Comparison of ENCODE assay signal across 24 mouse cellular contexts in genomic region chr8:111868664-111869063, GRCm38 (mm10). TPM values are rescaled to one million over a fixed set of nuclear protein-coding genes. Genes with fewer than 3 reads are reported as not detected.
DNase-seq lines count a peak whose midpoint lies in the region; ATAC-seq and TF ChIP-seq lines count a peak whose summit lies in the region.
"Had no signal": no experiment of that assay in that cellular context is flagged by ENCODE, and none has a peak within 500 bp of the region (broad histone marks: within the 10 kb centered on the region; RNA-seq: fewer than 3 reads in every experiment).

No protein-coding gene starts in this region.

- no peaks in the 10 kb centered on the region for H3K9me3 ChIP-seq in kidney, embryonic 14.5 days (ENCODE audit: control insufficient read depth, low read length)
- H3K9me3 ChIP-seq in kidney, embryonic 15.5 days (replicated peaks), result no peaks in the 10 kb centered on the region
- no peaks in the 10 kb centered on the region for H3K9me3 ChIP-seq in hindbrain, embryonic 11.5 days (ENCODE audit: control insufficient read depth, low read length)
- no peaks in the 10 kb centered on the region for H3K9me3 ChIP-seq in hindbrain, postnatal 0 days (ENCODE audit: low read length)
- H3K9me3 ChIP-seq: embryonic facial prominence, embryonic 12.5 days; forebrain, embryonic 13.5 days; forebrain, embryonic 15.5 days; G1E had no signal

- H3K27me3 ChIP-seq in kidney, embryonic 14.5 days (ENCODE audit: control insufficient read depth, insufficient read depth, low read length), result no peaks in the 10 kb centered on the region
- H3K27me3 ChIP-seq in kidney, embryonic 15.5 days, result no peaks in the 10 kb centered on the region
- no peaks in the 10 kb centered on the region for H3K27me3 ChIP-seq in hindbrain, embryonic 11.5 days (ENCODE audit: control insufficient read depth, insufficient read depth, low read length)
- H3K27me3 ChIP-seq in hindbrain, postnatal 0 days (ENCODE audit: insufficient read depth, low read length), result no peaks in the 10 kb centered on the region
- H3K27me3 ChIP-seq: embryonic facial prominence, embryonic 12.5 days; forebrain, embryonic 13.5 days; forebrain, embryonic 15.5 days; Patski had no signal

- no peak for ATAC-seq in kidney, embryonic 14.5 days (ENCODE audit: low FRiP score, low TSS enrichment)
- no peak for ATAC-seq in kidney, embryonic 15.5 days (replicated peaks; ENCODE audit: low FRiP score)
- no peak for ATAC-seq in hindbrain, embryonic 11.5 days (ENCODE audit: low FRiP score)
- ATAC-seq in hindbrain, postnatal 0 days, result no peak
- ATAC-seq: activated CD4-positive, CD25-positive, alpha-beta regulatory T cell, adult 4 months; forebrain, embryonic 13.5 days; forebrain, embryonic 15.5 days; forebrain, postnatal 0 days; Patski had no signal

- H3K4me2 ChIP-seq in kidney, embryonic 14.5 days (replicated peaks; ENCODE audit: low read depth, low read length), result no peak overlapping the region
- H3K4me2 ChIP-seq in kidney, embryonic 15.5 days, result no peak overlapping the region
- no peak overlapping the region for H3K4me2 ChIP-seq in hindbrain, embryonic 11.5 days (replicated peaks; ENCODE audit: low read depth, low read length)
- H3K4me2 ChIP-seq in hindbrain, postnatal 0 days (ENCODE audit: low read depth, low read length), result no peak overlapping the region
- H3K4me2 ChIP-seq: embryonic facial prominence, embryonic 12.5 days; forebrain, embryonic 13.5 days; forebrain, embryonic 15.5 days had no signal

- no peak for TF ChIP-seq CTCF in hindbrain, postnatal 0 days (IDR thresholded peaks at IDR 0.05; ENCODE audit: low read depth)

- DNase-seq in ES-CJ7 (ENCODE audit: low read depth, low spot score) (peak; percentile 88), R1 (ENCODE audit: low read depth, low spot score) (peak; percentile 70)
- no peak for DNase-seq in lung, postnatal 25 days (ENCODE audit: low spot score)
- DNase-seq in hindbrain, embryonic 11.5 days (ENCODE audit: low spot score), result no peak
- no peak for DNase-seq in hindbrain, postnatal 0 days (ENCODE audit: low spot score)
- DNase-seq: adrenal gland, adult 8-10 months; adrenal gland, postnatal 14 days; adrenal gland, postnatal 36 days; cerebellum, adult 11-12 months; cerebellum, adult 2 months; cerebellum, adult 9-10 months; cerebellum, postnatal 10 days; cerebellum, postnatal 25 days; forebrain, postnatal 0 days had no signal

- peak overlapping the region; percentile 24; the same call in 1 of the 2 replicates for H3K27ac ChIP-seq in kidney, embryonic 14.5 days (ENCODE audit: low read depth, low read length)
- H3K27ac ChIP-seq in kidney, embryonic 15.5 days, result no peak overlapping the region
- no peak overlapping the region for H3K27ac ChIP-seq in hindbrain, embryonic 11.5 days (ENCODE audit: low read depth, low read length)
- no peak overlapping the region for H3K27ac ChIP-seq in hindbrain, postnatal 0 days
- H3K27ac ChIP-seq: embryonic facial prominence, embryonic 12.5 days; forebrain, embryonic 13.5 days; forebrain, embryonic 15.5 days had no signal

- H3K4me1 ChIP-seq in kidney, embryonic 14.5 days (ENCODE audit: control insufficient read depth, insufficient read depth, low read length), result no peaks in the 10 kb centered on the region
- peaks cover 9% of the 10 kb centered on the region; the same call in 1 of the 2 replicates for H3K4me1 ChIP-seq in kidney, embryonic 15.5 days
- no peaks in the 10 kb centered on the region for H3K4me1 ChIP-seq in hindbrain, embryonic 11.5 days (replicated peaks; ENCODE audit: control insufficient read depth, insufficient read depth, low read length)
- no peaks in the 10 kb centered on the region for H3K4me1 ChIP-seq in hindbrain, postnatal 0 days (ENCODE audit: insufficient read depth, low read length)
- H3K4me1 ChIP-seq: embryonic facial prominence, embryonic 12.5 days; forebrain, embryonic 13.5 days; forebrain, embryonic 15.5 days had no signal

- H3K36me3 ChIP-seq in kidney, embryonic 14.5 days (ENCODE audit: control insufficient read depth, insufficient read depth, low read length), result no peaks in the 10 kb centered on the region; the same call in 1 of the 2 replicates
- H3K36me3 ChIP-seq in kidney, embryonic 15.5 days, result peaks cover 20% of the 10 kb centered on the region
- H3K36me3 ChIP-seq in hindbrain, embryonic 11.5 days (ENCODE audit: control insufficient read depth, insufficient read depth, low read length), result no peaks in the 10 kb centered on the region
- H3K36me3 ChIP-seq in hindbrain, postnatal 0 days (ENCODE audit: insufficient read depth, low read length), result no peaks in the 10 kb centered on the region
- H3K36me3 ChIP-seq: forebrain, embryonic 15.5 days had no signal

- H3K4me3 ChIP-seq in kidney, embryonic 14.5 days (ENCODE audit: low read length), result no peak overlapping the region
- no peak overlapping the region for H3K4me3 ChIP-seq in kidney, embryonic 15.5 days (replicated peaks)
- no peak overlapping the region for H3K4me3 ChIP-seq in hindbrain, embryonic 11.5 days (ENCODE audit: low read depth, low read length)
- no peak overlapping the region for H3K4me3 ChIP-seq in hindbrain, postnatal 0 days (ENCODE audit: low read length)
- H3K4me3 ChIP-seq: embryonic facial prominence, embryonic 12.5 days; forebrain, embryonic 13.5 days; forebrain, embryonic 15.5 days had no signal

- 35% methylated on average over 2 of the region's 2 CpGs for WGBS in kidney, embryonic 14.5 days
- 42% methylated on average over 2 of the region's 2 CpGs for WGBS in kidney, embryonic 15.5 days
- 59% methylated on average over 2 of the region's 2 CpGs for WGBS in hindbrain, embryonic 11.5 days
- 63% methylated on average over 2 of the region's 2 CpGs for WGBS in hindbrain, postnatal 0 days

- H3K9ac ChIP-seq in kidney, embryonic 14.5 days (ENCODE audit: low read depth, low read length), result no peak overlapping the region
- no peak overlapping the region for H3K9ac ChIP-seq in kidney, embryonic 15.5 days
- H3K9ac ChIP-seq in hindbrain, embryonic 11.5 days (ENCODE audit: low read depth, low read length), result no peak overlapping the region
- no peak overlapping the region for H3K9ac ChIP-seq in hindbrain, postnatal 0 days (replicated peaks; ENCODE audit: low read length)
- H3K9ac ChIP-seq: embryonic facial prominence, embryonic 12.5 days; forebrain, embryonic 13.5 days; forebrain, embryonic 15.5 days; forebrain, postnatal 0 days had no signal

RNA-seq across cellular contexts. Expression of gene Tmem170, which starts 7.9 kb away (rescaled TPM):
- polyA plus RNA-seq in kidney, embryonic 14.5 days (2014; fragmentation: Nextera tagmentation; extraction: Ambion mirVana), result 10.6 and 11.7 TPM in 2 replicates
- polyA plus RNA-seq in kidney, embryonic 15.5 days (2015; fragmentation: Nextera tagmentation; extraction: Ambion mirVana), result 13.0 and 13.4 TPM in 2 replicates
- polyA plus RNA-seq in hindbrain, embryonic 11.5 days (2014; fragmentation: Nextera tagmentation; extraction: Ambion mirVana), result 7.5 and 11.0 TPM in 2 replicates
- 3.2 and 3.5 TPM in 2 replicates for total RNA-seq in hindbrain, postnatal 0 days (2014; rRNA removed)
- 2.3 and 3.0 TPM in 2 replicates for polyA plus RNA-seq in hindbrain, postnatal 0 days (2015; fragmentation: Nextera tagmentation; extraction: Ambion mirVana)

RNA-seq across cellular contexts. Expression of gene Cfdp1, which starts 14.6 kb away (rescaled TPM):
- 221 and 289 TPM in 2 replicates for polyA plus RNA-seq in kidney, embryonic 14.5 days (2014; fragmentation: Nextera tagmentation; extraction: Ambion mirVana)
- 226 and 233 TPM in 2 replicates for polyA plus RNA-seq in kidney, embryonic 15.5 days (2015; fragmentation: Nextera tagmentation; extraction: Ambion mirVana)
- 214 and 223 TPM in 2 replicates for polyA plus RNA-seq in hindbrain, embryonic 11.5 days (2014; fragmentation: Nextera tagmentation; extraction: Ambion mirVana)
- 24.9 and 26.5 TPM in 2 replicates for total RNA-seq in hindbrain, postnatal 0 days (2014; rRNA removed)
- 170 and 180 TPM in 2 replicates for polyA plus RNA-seq in hindbrain, postnatal 0 days (2015; fragmentation: Nextera tagmentation; extraction: Ambion mirVana)

RNA-seq across cellular contexts. Expression of gene Chst5, which starts 41.6 kb away (rescaled TPM):
- polyA plus RNA-seq in kidney, embryonic 14.5 days (2014; fragmentation: Nextera tagmentation; extraction: Ambion mirVana), result 0.97 and 1.1 TPM in 2 replicates
- 0.96 and 1.1 TPM in 2 replicates for polyA plus RNA-seq in kidney, embryonic 15.5 days (2015; fragmentation: Nextera tagmentation; extraction: Ambion mirVana)
- 2.9 and 3.2 TPM in 2 replicates for polyA plus RNA-seq in hindbrain, embryonic 11.5 days (2014; fragmentation: Nextera tagmentation; extraction: Ambion mirVana)
- total RNA-seq in hindbrain, postnatal 0 days (2014; rRNA removed), result 2.4 and 4.2 TPM in 2 replicates
- polyA plus RNA-seq in hindbrain, postnatal 0 days (2015; fragmentation: Nextera tagmentation; extraction: Ambion mirVana), result 3.2 and 3.8 TPM in 2 replicates
- total RNA-seq: adrenal gland, adult 18-20 months; adrenal gland, adult 8-10 months; adrenal gland, postnatal 14 days; adrenal gland, postnatal 36 days had no signal
- polyA plus RNA-seq: activated CD4-positive, CD25-positive, alpha-beta regulatory T cell, adult 4 months; C2C12; G1E; Patski had no signal

Comparison
In these comparisons a context has a peak if more than half of its experiments do, and no peak if none do; other contexts are left out.
1. DNase-seq: peak in ES-CJ7 (single experiment) and R1 (single experiment); none in lung, postnatal 25 days (single experiment), hindbrain, embryonic 11.5 days (single experiment) and hindbrain, postnatal 0 days (single experiment).